Mouse (Mus musculus): ENCODE results near the gene Sf3b4.
"Not testable (repeated sequence)": the region's sequence is repeated elsewhere in the genome, so short reads cannot be mapped to it uniquely, and the experiment has no call there.

Sf3b4 gene

DNA sequence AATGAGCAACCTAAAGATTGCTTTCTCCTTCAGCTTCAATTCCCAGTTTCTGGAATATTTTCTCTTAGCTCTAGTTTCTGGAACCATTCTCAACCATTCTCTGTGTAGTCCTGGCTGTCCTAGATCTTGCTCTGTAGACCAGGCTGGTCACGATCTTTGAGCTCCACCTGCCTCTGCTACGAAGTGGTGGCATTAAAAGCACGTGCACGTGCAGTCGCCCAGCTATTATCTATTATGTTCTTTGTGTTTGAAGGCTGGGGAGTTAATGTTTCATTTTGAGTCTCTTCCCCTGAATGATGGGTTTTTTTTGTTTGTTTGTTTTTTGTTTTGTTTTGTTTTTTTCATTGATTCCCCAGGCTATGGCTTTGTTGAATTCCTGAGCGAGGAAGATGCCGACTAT lies 1.1 kb downstream of the Sf3b4 start:
- no peak for DNase-seq (ENCODE audit: low spot score in 2 of 2)

DNA sequence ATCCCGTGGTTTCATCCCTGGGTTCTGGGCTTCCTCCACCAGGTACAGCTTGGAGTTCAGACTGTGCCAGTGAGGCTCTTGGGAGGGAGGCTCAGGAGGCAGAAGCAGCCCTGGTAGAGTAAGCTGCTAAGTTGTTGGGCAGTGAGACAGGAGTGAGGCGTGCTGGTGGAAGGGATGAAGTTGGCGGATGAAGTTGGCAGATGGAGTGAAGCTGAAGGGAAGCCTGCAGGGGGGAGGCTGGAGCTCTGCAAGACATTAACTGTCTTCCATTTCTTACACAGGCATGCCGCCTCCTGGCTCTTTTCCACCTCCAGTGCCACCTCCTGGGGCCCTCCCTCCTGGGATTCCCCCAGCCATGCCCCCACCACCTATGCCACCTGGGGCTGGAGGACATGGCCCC lies 1.9 kb downstream of the Sf3b4 start:
- not testable (repeated sequence) for DNase-seq (ENCODE audit: low spot score in 2 of 2)

DNA sequence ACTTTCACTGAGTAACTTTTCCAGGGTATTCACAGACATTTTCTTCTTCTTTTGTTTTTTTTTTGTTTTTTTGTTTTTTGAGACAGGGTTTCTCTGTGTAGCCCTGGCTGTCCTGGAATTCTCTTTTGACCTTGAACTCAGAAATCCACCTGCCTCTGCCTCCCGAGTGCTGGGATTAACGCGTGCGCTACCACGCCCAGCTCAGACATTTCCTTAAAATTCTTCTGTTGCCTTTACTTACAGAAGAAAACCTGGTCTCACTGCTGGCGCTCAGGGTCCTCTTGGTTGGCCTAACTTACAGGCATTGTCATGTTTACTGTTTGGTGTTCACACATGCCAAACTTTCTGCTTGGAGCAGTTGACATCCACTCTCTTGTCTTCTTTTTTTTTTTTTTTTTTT lies 3.1 kb downstream of the Sf3b4 start:
- no peak for DNase-seq (ENCODE audit: low spot score in 2 of 2)

DNA sequence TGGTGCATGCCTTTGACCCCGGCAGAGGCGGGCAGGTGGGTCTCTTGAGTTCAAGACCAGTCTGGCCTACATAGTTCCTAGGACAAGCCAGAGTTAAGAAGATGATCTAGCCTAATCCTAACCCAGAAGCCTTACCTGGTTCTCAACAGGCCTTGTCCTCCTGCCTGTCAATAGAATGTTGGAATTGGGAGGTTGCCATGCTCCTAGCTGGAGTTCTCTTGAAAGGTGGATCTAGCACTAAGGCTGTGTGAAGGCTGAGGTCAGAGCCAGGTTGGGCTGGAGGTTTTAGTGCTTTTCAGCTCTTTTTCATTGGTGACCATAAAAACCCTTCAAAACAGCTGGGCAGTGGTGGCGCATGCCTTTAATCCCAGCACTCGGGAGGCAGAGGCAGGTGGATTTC lies 6.3 kb downstream of the Sf3b4 start:
- no peak for DNase-seq (ENCODE audit: low spot score in 2 of 2)

DNA sequence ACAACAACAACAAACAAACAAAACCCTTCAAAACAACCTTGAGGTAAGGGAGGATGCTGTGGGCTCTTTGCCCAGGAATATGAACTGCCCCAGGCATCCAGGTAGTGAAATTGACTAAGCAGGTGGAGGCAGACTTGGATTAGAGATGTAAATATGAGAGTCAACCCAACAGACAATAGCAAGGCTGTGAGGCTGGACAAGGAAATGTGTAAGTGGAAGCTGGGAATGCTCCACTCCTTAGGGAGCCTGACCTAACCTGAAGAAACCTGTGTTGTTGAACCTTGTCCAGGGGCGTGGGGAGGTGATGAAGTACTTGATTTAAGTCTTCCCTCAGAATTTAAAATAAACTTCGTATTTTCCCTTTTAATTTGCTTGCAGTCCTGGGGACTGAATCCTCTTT lies 6.8 kb downstream of the Sf3b4 start:
- DNase-seq (ENCODE audit: low spot score in 2 of 2) = no peak

DNA sequence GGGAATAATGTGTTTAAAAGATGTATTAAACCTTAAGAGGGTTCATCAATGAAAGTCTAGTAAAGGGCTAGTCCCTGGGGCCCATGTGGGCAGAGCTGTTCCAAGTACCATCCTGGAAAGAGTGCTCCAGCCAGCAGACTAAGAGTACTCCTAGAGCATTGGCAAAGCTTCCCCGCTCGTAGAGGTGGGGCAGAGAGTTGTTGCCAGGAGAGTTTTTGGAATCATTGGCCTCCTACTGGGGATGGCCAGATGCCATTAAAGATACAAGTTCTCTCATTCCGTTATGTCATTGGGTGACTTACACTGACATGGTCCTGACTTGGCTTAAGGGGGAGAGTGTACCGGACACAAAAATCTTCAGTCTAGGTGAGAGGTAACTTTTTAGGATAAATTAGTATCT lies 7.4 kb downstream of the Sf3b4 start:
- no peak for DNase-seq (ENCODE audit: low spot score in 2 of 2)

DNA sequence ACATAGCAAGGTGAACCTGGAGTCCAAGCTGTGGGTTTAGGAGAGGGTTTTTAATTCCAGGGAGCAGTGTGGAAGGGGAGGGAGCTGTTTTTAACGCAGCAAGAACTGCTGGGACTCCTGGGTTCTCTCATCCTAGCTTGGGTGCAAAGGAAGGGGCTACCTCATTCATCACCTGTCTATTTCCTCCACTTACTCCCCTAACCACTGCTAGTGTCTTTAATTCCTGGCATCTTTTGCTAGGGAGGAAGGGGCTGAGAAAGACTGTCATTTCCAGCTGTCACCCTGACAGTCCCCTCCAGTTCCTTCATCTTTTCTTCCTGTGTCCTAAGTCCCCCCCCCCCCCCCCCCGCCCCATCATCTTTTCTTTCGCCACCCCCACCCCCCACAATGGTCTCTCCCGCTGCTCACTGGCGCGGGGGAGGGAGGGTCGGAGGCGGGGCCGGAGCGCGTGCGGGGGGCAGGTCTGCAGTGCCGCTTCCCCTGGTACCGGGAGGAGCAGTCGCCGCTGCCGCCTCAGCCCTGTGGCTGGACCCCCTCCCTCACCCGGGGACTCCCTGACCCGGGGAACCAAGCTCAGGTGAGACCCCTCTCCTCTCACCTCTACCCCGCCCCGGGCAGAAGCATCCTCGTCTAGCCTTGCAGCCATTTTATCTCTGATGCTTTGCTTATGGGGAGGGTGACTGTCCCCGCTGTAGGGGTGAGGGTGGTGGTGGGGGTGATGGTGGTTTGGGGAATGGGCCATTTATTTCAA lies 8.8 kb downstream of the Sf3b4 start, which contains the start of gene Sv2a:
Sv2a (plus strand) TSS at position 425 of the 751 bp plus-strand sequence.
- DNase-seq (ENCODE audit: low spot score in 2 of 2) = no peak

DNA sequence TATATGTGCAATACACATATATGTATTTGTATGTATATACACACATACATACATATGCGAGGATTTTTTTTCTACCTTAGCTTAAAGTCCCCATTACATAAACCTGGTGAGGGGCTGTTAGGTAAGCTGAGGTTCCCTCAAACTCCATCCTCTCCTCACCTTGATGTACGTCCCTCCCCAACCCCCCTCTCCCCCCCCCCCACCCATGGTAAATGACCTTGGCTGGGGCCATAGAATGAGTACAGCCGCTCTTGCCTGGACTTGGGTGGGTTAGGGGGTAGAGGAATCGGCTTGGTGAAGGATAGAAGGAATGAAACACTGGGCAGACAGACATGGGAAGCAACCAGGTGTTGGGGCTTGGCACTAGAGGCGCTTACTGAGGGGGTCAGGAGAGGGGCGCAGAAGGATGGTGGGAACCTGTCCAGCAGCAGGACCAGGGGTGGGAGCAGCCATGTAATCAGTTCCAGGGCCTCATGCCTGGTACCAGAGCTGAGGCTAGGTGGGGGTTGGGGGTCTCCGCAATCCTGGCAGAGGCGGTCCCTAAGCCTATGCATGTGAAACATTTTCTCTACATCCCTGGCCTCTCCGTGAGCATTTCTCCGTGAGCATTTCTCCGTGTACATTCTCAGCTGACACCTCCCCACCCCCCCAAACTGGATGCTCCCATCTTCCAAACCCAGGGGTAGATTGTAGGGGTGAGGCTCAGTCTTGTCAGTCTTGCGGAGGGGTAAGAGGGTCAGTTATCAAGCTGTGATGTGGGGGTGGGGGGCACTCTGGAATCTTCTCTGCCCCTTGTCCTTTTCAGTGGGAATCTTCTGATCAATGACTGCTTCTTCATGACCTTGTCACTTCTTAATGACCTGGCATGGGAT lies 9.6 kb downstream of the Sf3b4 start:
- DNase-seq (ENCODE audit: low spot score in 2 of 2) = no peak

DNA sequence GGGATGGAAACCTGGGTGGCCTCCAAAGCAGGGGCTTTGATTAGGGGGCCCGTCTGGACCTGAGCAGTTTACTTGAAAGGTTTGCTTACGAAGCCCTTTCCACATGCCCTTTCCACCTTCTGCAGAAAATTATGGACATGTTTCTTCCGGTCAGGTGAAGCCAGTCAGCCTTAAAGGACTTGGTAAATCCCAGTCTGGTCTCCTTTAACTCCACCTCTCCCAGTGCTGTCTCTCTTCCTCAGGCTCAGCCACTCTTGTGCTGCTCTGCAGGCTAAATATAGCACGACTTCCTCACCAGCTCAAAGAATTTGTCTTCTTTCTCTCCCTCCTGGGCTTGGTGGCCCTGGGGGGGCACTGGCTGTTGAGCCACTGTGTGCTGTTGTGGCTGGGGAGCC lies 10.2 kb downstream of the Sf3b4 start:
- DNase-seq (ENCODE audit: low spot score in 2 of 2) = no peak

DNA sequence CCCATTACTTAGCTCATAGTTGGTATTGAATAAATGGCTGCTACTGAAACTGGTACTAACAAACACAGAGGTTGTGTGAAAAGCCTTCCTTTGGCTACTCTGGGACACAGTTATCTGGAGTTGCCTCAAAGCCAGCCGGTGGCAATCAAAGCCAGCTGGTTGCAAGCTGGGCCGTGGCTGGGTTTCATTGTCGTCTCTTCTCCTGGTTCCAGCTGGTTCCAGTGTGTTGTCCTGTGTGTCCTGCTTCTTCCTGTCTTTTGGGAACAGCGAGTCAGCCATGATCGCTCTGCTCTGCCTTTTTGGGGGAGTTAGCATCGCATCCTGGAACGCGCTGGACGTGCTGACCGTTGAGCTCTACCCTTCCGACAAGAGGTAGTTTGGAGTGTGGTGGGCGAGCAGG lies 20.8 kb downstream of the Sf3b4 start:
- no peak for DNase-seq (ENCODE audit: low spot score in 2 of 2)

DNA sequence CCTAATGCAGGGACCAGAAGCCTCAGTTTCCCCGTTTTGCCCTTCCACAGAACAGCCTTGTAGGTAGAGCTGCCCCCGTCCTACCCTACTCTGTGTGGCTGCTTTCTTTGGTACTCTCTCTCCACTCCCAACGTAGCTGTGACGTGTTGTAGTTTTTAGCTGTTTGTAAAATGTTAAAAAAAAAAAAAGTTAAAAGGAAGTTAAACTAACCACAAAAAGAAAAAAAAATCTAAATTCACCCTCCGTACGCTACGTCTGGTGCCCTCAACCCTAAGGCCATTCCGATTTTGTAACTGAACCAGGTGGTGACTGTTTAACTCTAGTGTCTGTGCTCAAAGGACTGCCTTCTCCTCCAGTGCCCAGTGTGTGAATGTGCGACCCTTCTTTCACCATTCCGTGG lies 22.8 kb downstream of the Sf3b4 start:
- DNase-seq (ENCODE audit: low spot score in 2 of 2) = no peak

DNA sequence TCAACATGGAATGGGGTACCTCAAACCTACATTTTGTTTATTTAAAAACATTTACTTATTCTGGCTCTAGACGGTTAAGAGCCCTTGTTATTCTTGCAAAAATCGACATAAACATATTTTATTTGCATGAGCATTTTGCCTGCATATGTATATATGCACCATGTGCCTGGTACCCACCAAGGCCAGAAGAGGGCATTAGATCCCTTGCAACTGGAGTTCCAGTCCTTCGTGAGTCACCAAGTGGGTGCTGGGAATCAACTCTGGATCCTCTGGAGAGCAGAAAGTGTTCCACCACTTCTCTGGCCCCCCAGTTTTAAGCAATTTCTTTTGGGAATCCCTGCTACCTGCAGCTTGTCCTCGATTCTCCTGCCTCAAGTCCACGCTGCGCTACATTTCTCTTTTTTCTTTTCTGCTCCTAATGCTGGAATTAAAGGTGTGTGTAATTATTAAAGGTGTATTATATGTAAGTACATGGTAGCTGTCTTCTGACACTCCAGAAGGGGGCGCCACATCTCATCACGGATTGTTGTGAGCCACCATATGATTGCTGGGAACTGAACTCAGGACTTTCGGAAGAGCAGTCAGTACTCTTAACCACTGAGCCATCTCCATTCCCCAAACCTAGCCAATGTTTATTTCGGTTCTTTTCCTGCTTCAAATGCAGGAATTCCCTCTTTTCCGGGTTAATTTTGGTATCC lies 23.6 kb downstream of the Sf3b4 start:
- no peak for DNase-seq (ENCODE audit: low spot score in 2 of 2)

DNA sequence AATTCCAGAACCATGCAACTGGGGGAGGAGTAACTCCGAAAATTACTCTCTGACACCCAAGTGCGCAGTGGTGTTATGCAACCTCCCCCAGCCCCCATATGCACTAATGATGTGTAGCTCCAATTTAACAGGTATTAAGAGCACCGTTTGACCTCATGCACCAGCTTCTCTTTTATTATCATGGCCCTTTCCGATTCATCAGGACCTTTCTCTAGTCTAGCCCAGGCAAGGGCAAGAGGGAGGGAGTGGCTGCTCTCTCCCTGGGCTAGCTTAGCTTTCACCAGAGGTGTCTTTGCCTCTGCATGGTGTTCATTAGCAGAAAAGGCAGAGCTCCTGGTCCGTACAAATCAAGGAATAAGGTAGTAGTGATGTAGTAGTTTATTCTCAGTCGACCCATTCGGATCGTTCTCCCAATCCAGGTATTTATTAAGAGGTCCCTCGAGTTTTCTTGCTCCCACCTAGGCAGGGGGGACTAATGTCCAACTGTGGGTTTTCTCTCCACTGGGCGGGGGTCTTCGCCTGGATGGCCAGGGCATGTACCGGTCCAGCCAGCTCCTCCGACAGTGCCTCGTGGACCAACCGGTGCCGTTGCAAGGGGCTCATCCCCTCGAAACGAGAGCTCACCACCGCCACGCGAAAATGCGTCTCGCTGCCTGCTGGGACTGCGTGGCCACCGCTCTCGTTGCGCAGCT lies 24.5 kb downstream of the Sf3b4 start:
- no peak for DNase-seq (ENCODE audit: low spot score in 2 of 2)

DNA sequence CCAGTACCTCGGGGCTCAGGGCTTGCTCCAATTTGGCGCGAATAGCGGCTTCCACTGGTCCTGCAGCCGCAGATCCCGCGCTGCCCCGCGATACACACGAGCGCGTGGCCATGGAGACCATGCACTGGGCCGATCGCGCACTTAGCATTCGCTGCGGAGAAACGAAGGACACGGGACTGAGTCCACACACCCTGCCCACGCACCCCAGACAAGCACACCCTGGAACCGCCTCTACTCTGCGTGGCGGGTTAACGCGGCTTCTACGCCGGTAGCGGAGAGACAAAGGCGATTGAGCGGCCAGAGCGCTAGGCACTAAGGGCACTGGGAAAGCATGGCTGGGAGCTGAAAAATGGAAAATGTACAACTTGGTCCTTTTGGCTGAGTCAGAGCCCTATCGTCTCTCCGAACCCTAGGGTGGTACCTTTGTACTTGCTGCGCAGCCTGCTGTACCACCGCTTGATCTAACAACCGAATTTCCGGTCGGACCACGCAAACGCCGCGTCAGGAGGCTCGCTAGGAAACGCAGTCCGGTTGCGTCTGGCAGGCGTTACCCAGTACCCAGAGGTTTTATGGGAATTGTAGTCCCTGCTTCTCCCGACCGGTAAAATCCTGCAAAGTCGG lies 25.1 kb downstream of the Sf3b4 start:
- DNase-seq (ENCODE audit: low spot score in 2 of 2) = peak; percentile 75 to 85

DNA sequence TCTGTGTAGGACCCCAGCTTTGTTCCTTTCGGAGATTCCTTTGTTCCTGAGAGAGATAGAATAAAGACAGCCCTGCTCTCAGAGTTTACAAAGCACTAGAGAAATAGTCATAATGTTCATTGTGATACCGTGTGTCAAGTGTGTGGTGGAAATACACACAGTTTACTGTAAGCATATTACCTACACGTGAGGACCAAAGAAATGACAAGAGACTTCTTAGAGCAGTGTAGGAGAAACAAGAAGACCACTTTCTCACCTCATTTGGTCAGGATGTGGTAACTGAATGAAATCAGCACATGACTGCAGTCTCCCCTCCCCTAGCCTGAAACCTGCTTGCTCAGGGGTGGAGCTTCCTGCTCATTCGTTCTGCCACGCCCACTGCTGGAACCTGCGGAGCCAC lies 26.0 kb downstream of the Sf3b4 start:
- no peak for DNase-seq (ENCODE audit: low spot score in 2 of 2)

DNA sequence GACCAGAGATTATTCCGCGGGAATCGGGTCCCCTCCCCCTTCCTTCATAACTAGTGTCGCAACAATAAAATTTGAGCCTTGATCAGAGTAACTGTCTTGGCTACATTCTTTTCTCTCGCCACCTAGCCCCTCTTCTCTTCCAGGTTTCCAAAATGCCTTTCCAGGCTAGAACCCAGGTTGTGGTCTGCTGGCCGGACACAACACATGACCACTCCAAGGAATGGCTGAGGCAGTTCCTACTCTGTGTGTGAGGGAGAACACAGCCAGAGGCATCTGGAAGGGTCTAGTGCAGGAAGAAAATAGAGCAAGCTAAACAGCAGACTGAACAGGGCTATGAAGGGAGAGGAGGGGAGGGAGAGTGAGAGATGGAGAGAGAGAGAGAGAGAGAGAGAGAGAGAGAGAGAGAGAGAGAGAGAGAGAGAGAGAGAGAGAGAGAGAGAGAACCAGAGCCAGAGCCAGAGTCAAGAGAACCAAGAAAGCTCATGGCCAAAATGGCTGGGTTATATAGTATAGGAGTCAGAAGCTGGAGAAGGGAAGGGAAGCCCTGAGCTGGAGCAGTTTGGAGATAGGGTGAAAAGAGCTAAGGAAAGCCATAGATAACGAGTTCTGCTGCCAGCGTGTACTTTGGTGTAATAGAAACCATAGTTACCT lies 26.6 kb downstream of the Sf3b4 start:
- DNase-seq (ENCODE audit: low spot score in 2 of 2) = not testable (repeated sequence)

DNA sequence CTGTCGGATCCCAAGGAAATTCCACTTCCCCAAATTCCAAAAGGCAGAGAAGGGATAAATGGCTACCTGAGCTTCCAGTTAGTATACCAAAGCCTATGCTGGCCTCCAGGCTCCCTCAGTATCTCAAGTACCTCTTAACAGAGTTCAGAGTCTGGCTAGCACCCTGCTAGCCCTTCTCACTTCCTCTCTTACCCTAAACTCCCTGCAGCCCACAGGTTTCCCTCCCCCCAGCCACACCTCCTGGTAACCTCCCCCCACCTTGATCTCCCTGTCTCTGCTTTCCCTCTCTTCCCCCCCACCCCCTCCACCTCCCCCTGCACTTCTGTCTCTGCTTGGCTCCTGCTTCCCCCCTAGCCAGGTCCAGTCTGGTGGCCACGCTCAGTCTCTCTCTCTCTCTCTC lies 27.6 kb downstream of the Sf3b4 start:
- no peak for DNase-seq (ENCODE audit: low spot score in 2 of 2)

DNA sequence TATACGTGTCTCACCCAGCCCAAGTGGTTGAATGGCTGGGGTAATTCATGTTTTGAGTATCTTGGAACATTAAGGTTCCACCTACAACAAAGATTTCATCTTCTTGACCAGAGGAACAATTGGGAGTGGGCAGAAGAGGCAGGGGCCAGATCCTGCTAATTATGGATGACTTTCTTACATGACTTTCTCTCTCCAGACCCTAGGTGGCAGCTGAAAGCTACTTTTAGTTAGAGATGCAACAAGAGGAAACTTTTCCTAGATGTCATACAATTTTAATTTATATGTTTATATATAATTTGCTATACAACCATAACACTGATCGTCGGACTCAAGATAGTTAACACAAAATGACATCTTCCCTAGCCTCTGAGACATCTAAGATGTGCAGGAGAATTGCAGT lies 35.7 kb downstream of the Sf3b4 start:
- no peak for DNase-seq (ENCODE audit: low spot score in 2 of 2)

DNA sequence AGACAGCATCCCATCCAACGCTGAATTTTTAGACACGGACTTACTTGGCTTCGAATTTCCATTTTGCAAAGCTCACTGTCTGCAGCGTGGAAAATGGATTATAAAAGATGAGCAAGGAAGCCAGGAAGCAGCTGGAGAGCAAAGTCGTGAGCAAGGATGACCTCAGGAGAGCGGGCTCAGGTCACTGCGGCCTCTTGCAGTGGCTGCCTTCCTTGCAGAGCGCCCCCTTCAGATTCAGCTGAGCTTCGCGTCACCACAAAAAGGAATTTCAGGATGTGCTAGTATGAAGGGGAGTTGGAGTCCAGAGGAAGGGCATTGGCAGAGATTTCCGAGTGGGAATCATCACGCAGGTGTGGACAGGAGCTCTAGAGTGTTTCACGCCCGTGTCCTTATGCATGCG lies 37.1 kb downstream of the Sf3b4 start:
- no peak for DNase-seq (ENCODE audit: low spot score in 2 of 2)

DNA sequence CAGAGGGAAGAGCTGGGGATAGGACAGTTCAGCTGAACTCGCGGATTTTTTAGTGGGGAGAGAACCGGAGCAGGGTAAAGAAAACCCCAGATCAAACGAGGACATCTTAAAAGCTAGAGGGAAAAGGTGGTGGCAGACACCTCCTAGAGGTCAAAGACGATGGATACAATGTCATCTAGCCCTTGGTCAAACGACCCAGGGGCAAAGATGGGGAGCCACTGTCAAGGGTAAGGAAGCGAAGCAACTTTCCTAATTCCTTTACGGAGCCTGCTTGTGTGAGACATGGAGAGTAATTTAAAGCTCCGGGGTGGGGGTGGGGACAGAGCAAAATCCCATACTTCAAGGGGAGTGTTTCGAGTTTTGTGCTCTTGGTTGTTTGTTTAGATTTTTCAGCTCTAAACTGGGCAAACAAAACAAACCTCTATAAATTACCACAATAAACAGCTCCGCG lies 47.1 kb downstream of the Sf3b4 start:
- no peak for DNase-seq (ENCODE audit: low spot score in 2 of 2)

DNA sequence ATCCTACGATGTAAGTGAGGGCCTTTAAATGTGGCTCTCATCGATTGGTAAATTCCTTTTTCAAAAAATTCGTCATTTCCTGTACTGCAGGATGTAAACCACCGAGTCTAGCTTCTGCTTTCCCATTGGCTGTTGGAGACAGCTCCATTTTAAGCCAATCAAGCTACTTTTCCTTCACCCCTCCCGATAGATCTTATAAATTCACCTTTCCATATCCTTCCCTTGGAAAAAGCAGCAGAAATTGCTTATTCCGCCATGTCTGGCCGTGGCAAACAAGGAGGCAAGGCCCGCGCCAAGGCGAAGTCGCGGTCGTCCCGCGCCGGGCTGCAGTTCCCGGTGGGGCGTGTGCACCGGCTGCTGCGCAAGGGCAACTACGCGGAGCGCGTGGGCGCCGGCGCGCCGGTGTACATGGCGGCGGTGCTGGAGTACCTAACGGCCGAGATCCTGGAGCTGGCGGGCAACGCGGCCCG lies 47.6 kb downstream of the Sf3b4 start, which contains the start of the genes Bola1 and Hist2h2ab:
Bola1 (minus strand) TSS at position 49 of the 470 bp plus-strand sequence.
Hist2h2ab (plus strand) TSS at position 205 of the 470 bp plus-strand sequence.
- DNase-seq (ENCODE audit: low spot score in 2 of 2) = peak; percentile 59 to 87

Data from urinary bladder, adult 18-20 months (tissue).